ENCODE assay signal across 8 mouse cellular contexts in the genomic region with DNA sequence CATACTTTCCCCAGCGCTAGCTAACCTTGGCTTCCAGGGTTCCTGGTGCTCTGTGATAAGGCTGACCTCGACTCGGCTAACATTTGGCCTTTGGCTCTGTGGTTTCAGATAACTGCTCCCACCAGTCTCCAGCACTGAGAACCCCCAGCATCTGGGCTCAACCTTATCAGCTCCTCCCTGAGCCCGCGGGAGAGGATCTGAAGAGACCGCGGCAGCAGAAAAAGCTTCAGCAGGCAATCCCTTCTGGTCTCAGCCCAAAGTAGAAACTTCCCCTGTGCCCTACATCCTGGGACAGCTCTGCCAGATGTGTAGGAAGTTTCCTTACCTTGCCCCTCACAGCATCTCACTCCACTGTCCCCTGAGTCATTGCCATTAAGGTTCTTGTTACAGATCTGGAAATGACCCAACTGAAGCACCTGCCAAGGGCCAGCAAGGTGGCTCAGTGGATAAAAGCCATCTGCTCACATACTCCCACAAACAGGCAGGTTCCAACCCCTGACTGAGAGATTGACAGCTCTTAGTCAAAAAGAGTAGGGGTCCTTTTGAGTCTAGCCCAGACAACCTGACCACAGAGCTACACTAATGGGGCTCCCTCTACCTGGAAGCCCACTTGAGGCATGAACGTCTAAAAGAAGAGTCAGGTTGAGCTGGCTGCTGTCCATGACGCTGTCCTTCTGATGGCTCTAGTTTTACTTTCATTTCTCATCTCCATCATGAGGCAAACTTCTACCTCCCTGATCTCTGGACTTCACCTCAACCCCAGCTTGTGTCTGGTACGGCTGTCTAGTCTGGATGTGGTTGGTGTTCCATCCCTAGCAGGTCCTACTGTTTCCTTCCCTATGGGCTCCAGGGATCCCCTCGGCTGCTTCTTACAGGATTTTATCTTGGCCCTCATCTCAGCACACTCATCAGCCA. TPM values are rescaled to one million over a fixed set of nuclear protein-coding genes. Genes with fewer than 3 reads are reported as not detected.
DNase-seq lines count a peak whose midpoint lies in the region; ATAC-seq and TF ChIP-seq lines count a peak whose summit lies in the region.

No protein-coding gene starts in this region.

- TF ChIP-seq CTCF in heart, adult 2 months (IDR thresholded peaks at IDR 0.05) = no peak

- no peaks in the 10 kb centered on the region for H3K27me3 ChIP-seq in heart, embryonic 14.5 days (ENCODE audit: control insufficient read depth, insufficient read depth, low read length)
- no peaks in the 10 kb centered on the region for H3K27me3 ChIP-seq in heart, adult 2 months (ENCODE audit: control insufficient read depth, insufficient read depth, low read length)
- no peaks in the 10 kb centered on the region for H3K27me3 ChIP-seq in midbrain, embryonic 11.5 days (ENCODE audit: control insufficient read depth, insufficient read depth, low read length)

- H3K9me3 ChIP-seq in heart, embryonic 14.5 days (ENCODE audit: control insufficient read depth, low read length) = no peaks in the 10 kb centered on the region
- H3K9me3 ChIP-seq in midbrain, embryonic 11.5 days (ENCODE audit: control insufficient read depth, low read length) = no peaks in the 10 kb centered on the region

- H3K4me2 ChIP-seq in heart, embryonic 14.5 days (ENCODE audit: low read length) = peak overlapping the region; percentile 37
- no peak overlapping the region for H3K4me2 ChIP-seq in midbrain, embryonic 11.5 days

- H3K27ac ChIP-seq in heart, embryonic 14.5 days (replicated peaks in 1 of 2; ENCODE audit: control insufficient read depth in 1 of 2, insufficient read depth in 1 of 2, low read depth in 2 of 2, low read length in 2 of 2) = no peak overlapping the region
- H3K27ac ChIP-seq in heart, adult 2 months = no peak overlapping the region
- no peak overlapping the region for H3K27ac ChIP-seq in midbrain, embryonic 11.5 days (ENCODE audit: low read depth, low read length)

- H3K36me3 ChIP-seq in heart, embryonic 14.5 days (ENCODE audit: control insufficient read depth, insufficient read depth, low read length) = peaks cover 8% of the 10 kb centered on the region; the same call in 1 of the 2 replicates
- H3K36me3 ChIP-seq in heart, adult 2 months (ENCODE audit: control insufficient read depth, insufficient read depth, low read length) = peaks cover 8% of the 10 kb centered on the region
- H3K36me3 ChIP-seq in midbrain, embryonic 11.5 days (ENCODE audit: control insufficient read depth, insufficient read depth, low read length) = no peaks in the 10 kb centered on the region

- H3K9ac ChIP-seq in heart, embryonic 14.5 days (ENCODE audit: low read length) = no peak overlapping the region
- no peak overlapping the region for H3K9ac ChIP-seq in heart, adult 2 months (ENCODE audit: low read depth, low read length)
- no peak overlapping the region for H3K9ac ChIP-seq in midbrain, embryonic 11.5 days (ENCODE audit: low read length)

- H3K4me1 ChIP-seq in heart, embryonic 14.5 days (ENCODE audit: control insufficient read depth in 2 of 2, insufficient read depth in 2 of 2, low read length in 2 of 2) = peaks cover 11 to 13% of the 10 kb centered on the region in 2 experiments
- peaks cover 22% of the 10 kb centered on the region for H3K4me1 ChIP-seq in heart, adult 2 months (ENCODE audit: control insufficient read depth, insufficient read depth, low read length)
- no peaks in the 10 kb centered on the region for H3K4me1 ChIP-seq in midbrain, embryonic 11.5 days (ENCODE audit: control insufficient read depth, insufficient read depth, low read length)

- 19% methylated on average over 11 of the region's 11 CpGs for WGBS in heart, embryonic 14.5 days
- 17% methylated on average over 11 of the region's 11 CpGs for WGBS in heart, adult 2 months
- WGBS in midbrain, embryonic 11.5 days = 69% methylated on average over 11 of the region's 11 CpGs

- 0 out of 4 replicates have a peak overlapping the region, but pooled peaks of 1 of the 2 experiments have one; percentile 1 for H3K4me3 ChIP-seq in heart, embryonic 14.5 days (ENCODE audit: control insufficient read depth in 1 of 2, insufficient read depth in 1 of 2, low read depth in 1 of 2, low read length in 2 of 2)
- no peak overlapping the region for H3K4me3 ChIP-seq in heart, adult 2 months
- no peak overlapping the region for H3K4me3 ChIP-seq in midbrain, embryonic 11.5 days (ENCODE audit: low read depth, low read length)

- ATAC-seq in heart, embryonic 14.5 days (ENCODE audit: insufficient number of reproducible peaks, insufficient read depth, low FRiP score, low read depth) = peak; percentile 30; the same call in 1 of the 2 replicates
- peak; percentile 76 for ATAC-seq in erythroblast, adult 5-6 weeks (replicated peaks; ENCODE audit: low FRiP score, poor library complexity, severe bottlenecking)
- ATAC-seq in midbrain, embryonic 11.5 days (ENCODE audit: low FRiP score) = no peak

- no peak for TF ChIP-seq POLR2A in heart, adult 2 months (IDR thresholded peaks at IDR 0.05; ENCODE audit: insufficient read depth, low read depth, low read length)

- no peak for TF ChIP-seq EP300 in heart, adult 2 months (IDR thresholded peaks at IDR 0.05; ENCODE audit: insufficient read depth, low read depth, low read length)

- H3K79me2 ChIP-seq in heart, adult 2 months (replicated peaks; ENCODE audit: control insufficient read depth, insufficient read depth, low read length) = no peaks in the 10 kb centered on the region

- intact Hi-C loops in heart, adult 2 months (cut with DNase I) = no loop called here

- DNase-seq in heart, adult 2 months = no peak
- peak; percentile 84 for DNase-seq in MEL-GATA-1-ER (ENCODE audit: extremely low read depth, low read depth)
- DNase-seq in natural killer cell, adult 2 months (ENCODE audit: low spot score in 2 of 2) = peak; percentile 46 to 58
- DNase-seq in Muller cell, postnatal 12 days (ENCODE audit: inconsistent ontology term) = no peak
- no peak for DNase-seq in midbrain, embryonic 11.5 days (ENCODE audit: low spot score, missing footprints)
- DNase-seq in urinary bladder, adult 18-20 months (ENCODE audit: low spot score in 2 of 2) = no peak

RNA-seq across cellular contexts. Expression of a gene that starts 12.4 kb away (rescaled TPM):
- polyA plus RNA-seq in heart, embryonic 14.5 days (2014; fragmentation: Nextera tagmentation; extraction: Ambion mirVana) = 7.2 and 9.1 TPM in 2 replicates
- total RNA-seq in heart, adult 2 months (2021) = 10 to 100 TPM; 13.9 to 14.6 TPM
- 7.9 and 11.2 TPM in 2 replicates for polyA plus RNA-seq in heart, adult 2 months (2012; rRNA removed)
- total RNA-seq in erythroblast, adult 5-6 weeks (2015; ENCODE audit: low replicate concordance) = 266 and 278 TPM in 2 replicates
- 348 and 360 TPM in 2 replicates for total RNA-seq in erythroblast, adult 5-6 weeks (2017; ENCODE audit: low replicate concordance)
- 1.7 and 2.2 TPM in 2 replicates for polyA plus RNA-seq in midbrain, embryonic 11.5 days (2014; fragmentation: Nextera tagmentation; extraction: Ambion mirVana)

RNA-seq across cellular contexts. Expression of a gene that starts 39.3 kb away (rescaled TPM):
- 2.7 and 3.9 TPM in 2 replicates for polyA plus RNA-seq in heart, embryonic 14.5 days (2014; fragmentation: Nextera tagmentation; extraction: Ambion mirVana)
- total RNA-seq in heart, adult 2 months (2021) = 1 to 10 TPM; 1.7 to 1.9 TPM
- 0.66 and 1.3 TPM in 2 replicates for polyA plus RNA-seq in heart, adult 2 months (2012; rRNA removed)
- 0.21 TPM in 1 of 2 replicates, not detected in the other for total RNA-seq in erythroblast, adult 5-6 weeks (2015; ENCODE audit: low replicate concordance)
- 0.70 TPM in 1 of 2 replicates, not detected in the other for total RNA-seq in erythroblast, adult 5-6 weeks (2017; ENCODE audit: low replicate concordance)
- 10.9 and 13.9 TPM in 2 replicates for polyA plus RNA-seq in midbrain, embryonic 11.5 days (2014; fragmentation: Nextera tagmentation; extraction: Ambion mirVana)

RNA-seq across cellular contexts. Expression of a gene that starts 42.9 kb away (rescaled TPM):
- polyA plus RNA-seq in heart, embryonic 14.5 days (2014; fragmentation: Nextera tagmentation; extraction: Ambion mirVana) = 8.7 and 9.3 TPM in 2 replicates
- 1 to 10 TPM; 1.0 to 1.6 TPM for total RNA-seq in heart, adult 2 months (2021)
- 1.5 and 3.8 TPM in 2 replicates for polyA plus RNA-seq in heart, adult 2 months (2012; rRNA removed)
- 2.5 and 4.8 TPM in 2 replicates for total RNA-seq in erythroblast, adult 5-6 weeks (2015; ENCODE audit: low replicate concordance)
- 1.8 and 3.8 TPM in 2 replicates for total RNA-seq in erythroblast, adult 5-6 weeks (2017; ENCODE audit: low replicate concordance)
- 12.1 and 13.1 TPM in 2 replicates for polyA plus RNA-seq in midbrain, embryonic 11.5 days (2014; fragmentation: Nextera tagmentation; extraction: Ambion mirVana)

Comparison
In these comparisons a context has a peak if more than half of its experiments do, and no peak if none do; other contexts are left out.
1. DNase-seq: peak in MEL-GATA-1-ER (single experiment) and natural killer cell, adult 2 months (2 of 2); none in heart, adult 2 months (0 of 2), Muller cell, postnatal 12 days (single experiment), midbrain, embryonic 11.5 days (single experiment) and urinary bladder, adult 18-20 months (0 of 2).